In genomic region chr1:25057212-25057611, GRCm38 (mm10) we compare ENCODE assay signal across 12 mouse cellular contexts.
"Had no signal": no experiment of that assay in that cellular context is flagged by ENCODE, and none has a peak within 500 bp of the region (broad histone marks: within the 10 kb centered on the region; RNA-seq: fewer than 3 reads in every experiment).

No protein-coding gene starts in this region.

- H3K4me1 ChIP-seq: limb, embryonic 10.5 days; liver, embryonic 15.5 days; neural tube, embryonic 12.5 days had no signal

- H3K9ac ChIP-seq: liver, embryonic 15.5 days; neural tube, embryonic 12.5 days had no signal

- H3K27me3 ChIP-seq: liver, embryonic 15.5 days; neural tube, embryonic 12.5 days had no signal

- H3K4me3 ChIP-seq: left cerebral cortex, adult 2 months; limb, embryonic 10.5 days; liver, embryonic 15.5 days; neural tube, embryonic 12.5 days had no signal

- H3K9me3 ChIP-seq: limb, embryonic 10.5 days; liver, embryonic 15.5 days; neural tube, embryonic 12.5 days had no signal

- H3K27ac ChIP-seq: left cerebral cortex, adult 2 months; limb, embryonic 10.5 days; liver, embryonic 15.5 days; neural tube, embryonic 12.5 days had no signal

- H3K36me3 ChIP-seq: limb, embryonic 10.5 days; liver, embryonic 15.5 days; neural tube, embryonic 12.5 days had no signal

- DNase-seq: kidney, postnatal 10 days; kidney, postnatal 4 days; retina, postnatal 1 day; right cerebral cortex, postnatal 4 days; spleen, adult 18-20 months; thymus, adult 18-20 months; thymus, postnatal 14 days had no signal

- H3K4me2 ChIP-seq: liver, embryonic 11.5 days; liver, embryonic 15.5 days; neural tube, embryonic 12.5 days had no signal
